Mouse (Mus musculus): ENCODE data around the gene Pcdh15. TPM values are rescaled to one million over a fixed set of nuclear protein-coding genes. Genes with fewer than 3 reads are reported as not detected.

The Pcdh15 gene
- polyA plus RNA-seq, 1 experiment: not detected

DNA sequence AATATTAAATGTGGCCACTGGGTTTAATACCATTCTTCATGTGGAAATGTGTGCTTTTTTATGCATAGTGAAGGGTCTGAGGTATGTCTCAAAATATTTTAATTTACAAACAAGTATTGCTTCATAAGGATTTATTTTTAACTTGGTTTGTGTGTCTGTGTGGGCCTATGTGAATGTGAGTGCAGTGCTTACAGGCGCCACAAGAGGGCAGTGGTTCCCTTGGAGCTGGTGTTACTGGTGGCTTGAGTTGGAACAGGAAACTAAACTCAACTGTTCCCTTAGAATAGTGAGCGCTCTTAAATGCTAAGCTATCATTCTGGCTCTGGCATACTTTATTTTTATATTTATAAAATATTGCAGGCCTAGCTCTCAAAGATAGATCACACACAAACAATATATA, 6.8 kb downstream of the Pcdh15 start:
- H3K4me3 ChIP-seq (ENCODE audit: insufficient read depth, low read length): no peak overlapping the region
- H3K4me1 ChIP-seq (ENCODE audit: control insufficient read depth, insufficient read depth, low read length): no peaks in the 10 kb centered on the region
- H3K27ac ChIP-seq (ENCODE audit: insufficient read depth, low read depth, low read length): no peak overlapping the region
- no peak for TF ChIP-seq POLR2A (IDR thresholded peaks at IDR 0.05; ENCODE audit: borderline replicate concordance, low read depth, low read length)
- peak; percentile 67 for TF ChIP-seq CTCF (IDR thresholded peaks at IDR 0.05; ENCODE audit: low read depth, low read length)

DNA sequence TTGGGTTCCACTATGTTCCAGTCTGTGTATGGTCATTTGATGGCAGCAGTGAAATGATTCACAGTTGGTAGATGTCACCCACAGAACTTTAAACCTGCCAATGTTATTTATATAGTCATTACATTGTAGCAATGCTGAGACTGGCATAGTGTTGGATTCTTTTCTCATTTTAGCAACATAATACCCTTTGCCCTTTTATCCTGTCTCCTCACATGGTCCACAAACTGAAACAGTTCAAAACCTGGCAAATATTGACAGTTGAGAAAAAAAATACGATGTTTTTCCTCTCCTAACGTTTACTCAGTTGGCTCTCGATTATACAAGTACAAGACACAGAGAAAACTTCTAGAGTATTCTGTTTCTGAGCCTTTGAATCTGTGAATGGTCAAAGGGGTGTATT, 38.8 kb downstream of the Pcdh15 start:
- no peak overlapping the region for H3K4me3 ChIP-seq (ENCODE audit: insufficient read depth, low read length)
- TF ChIP-seq POLR2A (IDR thresholded peaks at IDR 0.05; ENCODE audit: borderline replicate concordance, low read depth, low read length): no peak
- no peaks in the 10 kb centered on the region for H3K4me1 ChIP-seq (ENCODE audit: control insufficient read depth, insufficient read depth, low read length)
- no peak overlapping the region for H3K27ac ChIP-seq (ENCODE audit: insufficient read depth, low read depth, low read length)

DNA sequence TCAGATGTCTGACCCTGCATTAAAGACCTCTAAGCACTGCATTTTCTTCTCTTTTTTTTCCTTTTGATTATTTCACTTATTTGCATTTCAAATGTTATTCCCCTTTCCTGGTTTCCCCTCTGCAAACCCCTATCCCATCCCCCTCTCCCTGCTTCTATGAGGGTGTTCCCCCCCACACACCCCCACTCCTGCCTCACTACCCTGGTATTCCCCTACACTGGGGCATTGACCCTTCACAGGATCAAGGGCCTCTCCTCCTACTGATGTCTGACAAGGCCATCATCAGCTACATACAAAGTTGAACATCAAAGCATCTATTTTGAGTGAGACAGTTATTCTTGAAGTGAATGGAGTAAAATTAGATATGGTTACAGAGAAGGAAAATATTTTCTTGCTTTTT, 48.4 kb downstream of the Pcdh15 start:
- Histone ChIP-seq H3K27ac (ENCODE audit: insufficient read depth, low read depth, low read length) (no peak overlapping the region), H3K4me3 (ENCODE audit: insufficient read depth, low read length) (no peak overlapping the region), H3K4me1 (ENCODE audit: control insufficient read depth, insufficient read depth, low read length) (no peaks in the 10 kb centered on the region)
- TF ChIP-seq POLR2A (IDR thresholded peaks at IDR 0.05; ENCODE audit: borderline replicate concordance, low read depth, low read length) (no peak), CTCF (IDR thresholded peaks at IDR 0.05; ENCODE audit: low read depth, low read length) (no peak)

DNA sequence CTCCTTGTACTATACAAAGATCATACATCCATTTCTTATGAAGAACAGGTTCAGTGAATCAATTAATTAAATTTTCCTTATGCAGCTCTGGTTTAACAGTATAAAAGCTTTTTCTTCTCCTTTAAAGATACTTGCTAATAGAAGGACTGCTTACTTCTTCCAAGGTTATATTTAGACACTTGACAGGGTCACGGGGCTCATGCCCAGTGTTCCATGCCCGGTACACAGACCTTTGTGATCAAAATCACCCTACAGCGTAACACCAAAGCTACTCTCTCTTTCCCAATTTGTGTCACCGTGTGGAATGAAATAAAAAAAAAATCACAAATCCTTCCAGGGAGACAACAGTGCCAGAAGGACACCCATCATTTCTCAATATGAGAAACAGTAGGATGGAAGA, 48.8 kb downstream of the Pcdh15 start:
- Histone ChIP-seq H3K4me1 (ENCODE audit: control insufficient read depth, insufficient read depth, low read length) (no peaks in the 10 kb centered on the region), H3K4me3 (ENCODE audit: insufficient read depth, low read length) (no peak overlapping the region), H3K27ac (ENCODE audit: insufficient read depth, low read depth, low read length) (no peak overlapping the region)
- no peak for TF ChIP-seq POLR2A (IDR thresholded peaks at IDR 0.05; ENCODE audit: borderline replicate concordance, low read depth, low read length)
- no peak for TF ChIP-seq CTCF (IDR thresholded peaks at IDR 0.05; ENCODE audit: low read depth, low read length)

DNA sequence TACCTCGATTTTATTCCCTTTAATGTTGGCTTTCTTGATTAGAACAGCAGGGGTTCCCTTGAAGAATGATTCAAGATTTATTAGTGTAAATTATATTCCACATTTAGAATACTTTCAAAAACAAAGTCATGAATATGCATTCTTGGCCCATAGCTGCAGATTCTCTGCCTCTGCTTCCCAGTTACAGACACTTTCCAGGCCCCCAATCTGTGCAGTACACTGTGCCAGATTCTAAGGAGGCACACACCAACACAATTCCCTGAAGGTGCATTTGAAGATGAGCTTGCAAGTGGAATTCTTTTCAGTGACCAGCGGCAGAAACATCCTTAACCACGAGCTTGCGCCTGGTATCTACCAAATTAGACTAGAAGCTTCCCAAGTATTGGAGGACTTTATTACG, 55.4 kb downstream of the Pcdh15 start:
- TF ChIP-seq CTCF (IDR thresholded peaks at IDR 0.05; ENCODE audit: low read depth, low read length) (no peak), POLR2A (IDR thresholded peaks at IDR 0.05; ENCODE audit: borderline replicate concordance, low read depth, low read length) (no peak)
- H3K4me3 ChIP-seq (ENCODE audit: insufficient read depth, low read length): no peak overlapping the region
- H3K4me1 ChIP-seq (ENCODE audit: control insufficient read depth, insufficient read depth, low read length): no peaks in the 10 kb centered on the region
- no peak overlapping the region for H3K27ac ChIP-seq (ENCODE audit: insufficient read depth, low read depth, low read length)

DNA sequence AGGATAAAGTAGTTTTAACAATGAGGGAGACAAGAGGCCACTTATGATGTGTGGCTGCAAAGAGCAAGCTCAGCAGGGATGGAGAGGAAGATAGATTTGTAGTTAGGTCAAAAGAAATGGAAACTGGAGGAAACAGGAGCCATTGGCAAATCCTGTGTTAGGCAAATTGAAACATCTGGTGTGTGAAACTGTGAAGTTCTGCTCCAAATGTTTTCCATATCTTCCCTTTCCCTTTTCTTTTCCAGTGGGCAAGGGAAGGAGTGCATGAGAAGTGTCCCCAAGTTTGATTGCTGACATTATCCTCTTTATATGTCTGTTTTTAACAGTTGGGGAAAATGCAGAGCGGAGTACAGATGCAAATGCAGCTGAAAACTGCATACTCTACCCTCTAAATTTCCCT, 62.6 kb downstream of the Pcdh15 start:
- no peak overlapping the region for H3K4me3 ChIP-seq (ENCODE audit: insufficient read depth, low read length)
- no peaks in the 10 kb centered on the region for H3K4me1 ChIP-seq (ENCODE audit: control insufficient read depth, insufficient read depth, low read length)
- TF ChIP-seq POLR2A (IDR thresholded peaks at IDR 0.05; ENCODE audit: borderline replicate concordance, low read depth, low read length): no peak
- no peak for TF ChIP-seq CTCF (IDR thresholded peaks at IDR 0.05; ENCODE audit: low read depth, low read length)
- H3K27ac ChIP-seq (ENCODE audit: insufficient read depth, low read depth, low read length): no peak overlapping the region

DNA sequence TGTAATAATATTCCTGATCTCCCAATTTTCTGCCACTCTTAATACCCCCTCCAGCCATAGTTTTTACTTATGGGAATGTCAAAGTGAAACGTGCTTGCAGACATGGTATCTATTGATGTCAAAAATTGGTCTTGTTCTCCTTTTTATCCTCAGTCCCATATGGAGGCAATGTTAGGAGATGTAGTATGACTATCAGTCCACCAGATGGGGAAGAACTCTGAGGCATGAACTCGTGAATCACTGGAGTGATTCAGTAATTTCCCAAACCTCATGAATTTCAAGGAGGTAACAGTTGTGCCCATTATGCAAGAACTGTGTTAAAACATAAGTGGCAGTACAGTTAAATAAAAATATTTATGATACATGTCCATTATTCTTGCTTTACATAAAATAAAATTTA, 116.9 kb downstream of the Pcdh15 start:
- TF ChIP-seq POLR2A (IDR thresholded peaks at IDR 0.05; ENCODE audit: borderline replicate concordance, low read depth, low read length) (no peak), CTCF (IDR thresholded peaks at IDR 0.05; ENCODE audit: low read depth, low read length) (no peak)
- no peak overlapping the region for H3K4me3 ChIP-seq (ENCODE audit: insufficient read depth, low read length)
- H3K27ac ChIP-seq (ENCODE audit: insufficient read depth, low read depth, low read length): no peak overlapping the region
- no peaks in the 10 kb centered on the region for H3K4me1 ChIP-seq (ENCODE audit: control insufficient read depth, insufficient read depth, low read length)

DNA sequence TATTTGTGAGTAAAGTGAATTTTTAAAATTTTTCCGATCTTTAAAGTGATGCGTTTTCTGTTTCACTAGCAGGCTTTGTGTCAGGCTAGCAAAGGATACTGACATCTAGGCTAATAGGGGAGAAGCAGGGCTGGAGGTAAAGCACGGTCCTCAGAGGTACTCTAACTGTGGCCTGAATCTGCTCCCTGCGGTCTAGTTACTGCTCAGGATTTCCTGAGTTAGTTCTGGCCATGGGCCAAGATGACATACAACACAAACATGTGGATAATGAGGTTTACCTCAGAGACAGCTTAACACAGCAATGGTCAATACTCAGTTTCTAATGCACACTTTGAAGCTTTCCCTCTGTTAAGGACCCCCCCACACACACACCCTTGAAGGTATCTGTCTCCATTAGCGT, 143.2 kb downstream of the Pcdh15 start:
- Histone ChIP-seq H3K4me1 (ENCODE audit: control insufficient read depth, insufficient read depth, low read length) (no peaks in the 10 kb centered on the region), H3K27ac (ENCODE audit: insufficient read depth, low read depth, low read length) (no peak overlapping the region), H3K4me3 (ENCODE audit: insufficient read depth, low read length) (no peak overlapping the region)
- no peak for TF ChIP-seq POLR2A (IDR thresholded peaks at IDR 0.05; ENCODE audit: borderline replicate concordance, low read depth, low read length)
- no peak for TF ChIP-seq CTCF (IDR thresholded peaks at IDR 0.05; ENCODE audit: low read depth, low read length)

DNA sequence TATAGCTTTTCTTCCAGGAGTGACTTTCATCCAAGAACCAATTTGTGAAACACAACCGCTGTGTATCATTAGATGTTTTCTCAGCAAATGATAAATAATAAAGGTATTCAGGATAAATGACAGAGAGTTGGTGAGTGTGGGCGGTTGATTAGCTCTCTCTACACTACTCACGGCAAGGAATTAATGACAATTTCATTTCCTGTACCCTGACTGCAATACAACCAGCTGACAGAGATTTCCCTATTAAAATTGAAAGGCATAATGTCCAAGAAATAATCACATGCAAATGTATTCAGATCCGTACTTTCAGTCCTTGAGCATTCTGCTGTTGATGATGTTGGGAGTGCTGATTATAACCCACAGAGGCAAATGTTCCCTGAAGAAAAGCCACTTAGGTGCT, 181.3 kb downstream of the Pcdh15 start:
- Histone ChIP-seq H3K4me3 (ENCODE audit: insufficient read depth, low read length) (no peak overlapping the region), H3K4me1 (ENCODE audit: control insufficient read depth, insufficient read depth, low read length) (no peaks in the 10 kb centered on the region), H3K27ac (ENCODE audit: insufficient read depth, low read depth, low read length) (no peak overlapping the region)
- no peak for TF ChIP-seq CTCF (IDR thresholded peaks at IDR 0.05; ENCODE audit: low read depth, low read length)
- no peak for TF ChIP-seq POLR2A (IDR thresholded peaks at IDR 0.05; ENCODE audit: borderline replicate concordance, low read depth, low read length)

DNA sequence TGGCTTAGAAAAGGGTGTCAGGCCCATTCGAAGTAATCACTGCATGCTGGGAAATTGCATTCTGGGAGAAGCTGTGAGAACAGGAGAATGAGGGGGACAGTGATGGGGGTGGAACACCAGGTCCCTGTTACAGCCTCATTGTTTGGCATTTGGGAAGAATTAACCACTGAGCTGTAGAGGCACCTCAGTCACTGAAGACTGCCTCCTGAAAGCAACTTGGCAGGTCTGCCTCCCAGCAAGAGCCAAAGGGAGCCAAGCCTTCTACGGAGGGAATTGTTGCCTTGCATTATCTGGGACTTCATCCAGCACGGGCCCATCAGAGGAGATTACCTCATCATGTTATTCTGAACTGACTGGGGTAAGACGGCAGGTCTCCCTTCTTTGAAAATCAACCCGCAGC, 197.3 kb downstream of the Pcdh15 start:
- Histone ChIP-seq H3K4me3 (ENCODE audit: insufficient read depth, low read length) (no peak overlapping the region), H3K4me1 (ENCODE audit: control insufficient read depth, insufficient read depth, low read length) (no peaks in the 10 kb centered on the region), H3K27ac (ENCODE audit: insufficient read depth, low read depth, low read length) (no peak overlapping the region)
- TF ChIP-seq POLR2A (IDR thresholded peaks at IDR 0.05; ENCODE audit: borderline replicate concordance, low read depth, low read length) (no peak), CTCF (IDR thresholded peaks at IDR 0.05; ENCODE audit: low read depth, low read length) (no peak)

DNA sequence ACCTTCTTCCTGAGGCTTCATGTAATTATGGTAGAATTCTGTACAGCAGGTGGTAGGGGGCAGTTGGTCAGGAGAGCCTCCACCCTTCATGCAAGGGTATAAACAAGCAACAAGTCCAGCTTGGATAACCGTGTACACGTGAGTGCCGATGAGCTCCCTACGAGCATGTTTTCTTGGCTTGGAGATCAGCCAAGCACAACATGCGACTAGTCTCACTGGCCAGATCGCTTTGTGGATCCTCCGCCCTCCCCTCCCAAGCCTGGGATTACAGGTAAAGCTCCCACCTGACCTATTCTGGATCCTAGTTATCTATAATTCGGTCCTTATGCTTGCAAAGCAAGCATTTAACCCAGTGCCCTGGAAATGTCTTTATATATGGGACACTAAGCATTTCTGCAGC, 202.8 kb downstream of the Pcdh15 start:
- Histone ChIP-seq H3K27ac (ENCODE audit: insufficient read depth, low read depth, low read length) (no peak overlapping the region), H3K4me3 (ENCODE audit: insufficient read depth, low read length) (no peak overlapping the region), H3K4me1 (ENCODE audit: control insufficient read depth, insufficient read depth, low read length) (no peaks in the 10 kb centered on the region)
- TF ChIP-seq POLR2A (IDR thresholded peaks at IDR 0.05; ENCODE audit: borderline replicate concordance, low read depth, low read length): no peak
- TF ChIP-seq CTCF (IDR thresholded peaks at IDR 0.05; ENCODE audit: low read depth, low read length): no peak

All from bone marrow macrophage, adult 2 months (primary cell).